Comparison of ENCODE assay signal across 21 mouse cellular contexts in genomic region chr11:55334545-55334944, GRCm38 (mm10). TPM values are rescaled to one million over a fixed set of nuclear protein-coding genes. Genes with fewer than 3 reads are reported as not detected.
"Had no signal": no experiment of that assay in that cellular context is flagged by ENCODE, and none has a peak within 500 bp of the region (broad histone marks: within the 10 kb centered on the region; RNA-seq: fewer than 3 reads in every experiment).

No protein-coding gene starts in this region.

- H3K36me3 ChIP-seq: midbrain, embryonic 10.5 days; midbrain, embryonic 12.5 days; neural tube, embryonic 13.5 days; neural tube, embryonic 15.5 days had no signal

- ATAC-seq: midbrain, embryonic 16.5 days had no signal

- H3K27me3 ChIP-seq: midbrain, embryonic 12.5 days; neural tube, embryonic 13.5 days; neural tube, embryonic 15.5 days had no signal

- H3K9ac ChIP-seq: lung, embryonic 14.5 days; midbrain, embryonic 12.5 days; neural tube, embryonic 13.5 days; neural tube, embryonic 15.5 days had no signal

- DNase-seq: lung, embryonic 14.5 days; lung, postnatal 10 days; lung, postnatal 4 days; midbrain, embryonic 14.5 days; retina, postnatal 1 day; right cerebral cortex, adult 18-20 months; right cerebral cortex, postnatal 25 days; right cerebral cortex, postnatal 4 days; spleen, adult 18-20 months; thymus, adult 18-20 months; thymus, postnatal 14 days; thymus, postnatal 36 days had no signal

- H3K27ac ChIP-seq: midbrain, embryonic 10.5 days; midbrain, embryonic 12.5 days; neural tube, embryonic 13.5 days; neural tube, embryonic 15.5 days had no signal

- H3K4me3 ChIP-seq: midbrain, embryonic 10.5 days; midbrain, embryonic 12.5 days; myocyte; neural tube, embryonic 13.5 days; neural tube, embryonic 15.5 days had no signal

- H3K4me2 ChIP-seq: lung, embryonic 14.5 days; midbrain, embryonic 12.5 days; neural tube, embryonic 13.5 days; neural tube, embryonic 15.5 days had no signal

- H3K4me1 ChIP-seq: midbrain, embryonic 12.5 days; neural tube, embryonic 13.5 days had no signal

- H3K9me3 ChIP-seq: midbrain, embryonic 12.5 days; neural tube, embryonic 13.5 days; neural tube, embryonic 15.5 days had no signal

RNA-seq across cellular contexts. Expression of gene Fat2, which starts 1.8 kb away (rescaled TPM):
- total RNA-seq: megakaryocyte, adult 5-6 weeks; megakaryocyte-erythroid progenitor cell, adult 5-6 weeks had no signal
- polyA plus RNA-seq: small intestine, adult 2 months had no signal
